In genomic region chr3:75275127-75275526, GRCm38 (mm10) we compare ENCODE assay signal across 25 mouse cellular contexts. TPM values are rescaled to one million over a fixed set of nuclear protein-coding genes. Genes with fewer than 3 reads are reported as not detected.
"Had no signal": no experiment of that assay in that cellular context is flagged by ENCODE, and none has a peak within 500 bp of the region (broad histone marks: within the 10 kb centered on the region; RNA-seq: fewer than 3 reads in every experiment).

No protein-coding gene starts in this region.

- H3K27me3 ChIP-seq: midbrain, embryonic 12.5 days; neural tube, embryonic 13.5 days; neural tube, embryonic 15.5 days had no signal

- H3K4me2 ChIP-seq: lung, embryonic 14.5 days; midbrain, embryonic 12.5 days; neural tube, embryonic 13.5 days; neural tube, embryonic 15.5 days had no signal

- H3K27ac ChIP-seq: midbrain, embryonic 10.5 days; midbrain, embryonic 12.5 days; neural tube, embryonic 13.5 days; neural tube, embryonic 15.5 days had no signal

- H3K9ac ChIP-seq: lung, embryonic 14.5 days; midbrain, embryonic 12.5 days; neural tube, embryonic 13.5 days; neural tube, embryonic 15.5 days had no signal

- H3K9me3 ChIP-seq: midbrain, embryonic 10.5 days; midbrain, embryonic 12.5 days; neural tube, embryonic 13.5 days; neural tube, embryonic 15.5 days had no signal

- H3K4me3 ChIP-seq: midbrain, embryonic 10.5 days; midbrain, embryonic 12.5 days; myocyte; neural tube, embryonic 13.5 days; neural tube, embryonic 15.5 days had no signal

- DNase-seq: lung, embryonic 14.5 days; lung, postnatal 10 days; lung, postnatal 4 days; midbrain, embryonic 14.5 days; retina, postnatal 1 day; right cerebral cortex, adult 18-20 months; right cerebral cortex, postnatal 25 days; right cerebral cortex, postnatal 4 days; spleen, adult 18-20 months; thymus, adult 18-20 months; thymus, postnatal 14 days; thymus, postnatal 36 days had no signal

- ATAC-seq: midbrain, embryonic 16.5 days had no signal

- H3K36me3 ChIP-seq: midbrain, embryonic 10.5 days; midbrain, embryonic 12.5 days; neural tube, embryonic 13.5 days; neural tube, embryonic 15.5 days had no signal

- H3K4me1 ChIP-seq: midbrain, embryonic 12.5 days; neural tube, embryonic 13.5 days; neural tube, embryonic 15.5 days had no signal

RNA-seq across cellular contexts. Expression of gene Serpini2, which starts 5.2 kb away (rescaled TPM):
- total RNA-seq: megakaryocyte, adult 5-6 weeks; megakaryocyte-erythroid progenitor cell, adult 5-6 weeks had no signal
- polyA plus RNA-seq: lung, embryonic 14.5 days; lung, embryonic 16.5 days; midbrain, embryonic 10.5 days; midbrain, embryonic 12.5 days; midbrain, embryonic 14.5 days; midbrain, embryonic 16.5 days; myocyte; neural tube, embryonic 11.5 days; neural tube, embryonic 13.5 days; neural tube, embryonic 15.5 days; small intestine, adult 2 months; stomach, embryonic 14.5 days; thymus, postnatal 0 days had no signal
